Mouse (Mus musculus) lung, embryonic 15.5 days (tissue): ENCODE measurements around the gene Kif24. TPM values are rescaled to one million over a fixed set of nuclear protein-coding genes. Genes with fewer than 3 reads are reported as not detected.
A peak's percentile ranks its signal among the peaks of the same experiment; 100 is the strongest.

Experiments
- ATAC-seq: fragments of 200-750 bp; cut with Nextera tagmentation; 2 replicates; pipeline ENCODE4 v1.8.0; 2017; ENCODE audit warnings: moderate number of reproducible peaks, borderline replicate concordance; ENCODE audit not compliant: low FRiP score, low TSS enrichment; ENCODE audit errors: extremely low read depth
- H3K27ac ChIP-seq: fragments of 300-500 bp; sonication (generic); 2 replicates; pipeline ENCODE4 v1.5.1; 2015; ENCODE audit warnings: moderate library complexity, mild to moderate bottlenecking, inconsistent platforms
- H3K27me3 ChIP-seq: fragments of 300-500 bp; sonication (generic); 2 replicates; pipeline ENCODE4 v1.6.1; 2015; ENCODE audit warnings: inconsistent platforms
- H3K36me3 ChIP-seq: fragments of 300-500 bp; sonication (generic); 2 replicates; pipeline ENCODE4 v1.6.1; 2015; ENCODE audit warnings: inconsistent platforms
- H3K4me1 ChIP-seq: fragments of 300-500 bp; sonication (generic); 2 replicates; pipeline ENCODE4 v1.6.1; 2015; ENCODE audit warnings: inconsistent platforms
- H3K4me2 ChIP-seq: fragments of 300-500 bp; sonication (generic); 2 replicates; pipeline ENCODE4 v1.6.1; 2015; ENCODE audit warnings: inconsistent platforms, mild to moderate bottlenecking, moderate library complexity
- H3K4me3 ChIP-seq: fragments of 300-500 bp; sonication (generic); 2 replicates; pipeline ENCODE4 v1.5.1; 2015; ENCODE audit warnings: mild to moderate bottlenecking, inconsistent platforms
- H3K9ac ChIP-seq: fragments of 300-500 bp; sonication (generic); 2 replicates; pipeline ENCODE4 v1.6.1; 2015; ENCODE audit warnings: inconsistent platforms
- H3K9me3 ChIP-seq: fragments of 300-500 bp; sonication (generic); 2 replicates; pipeline ENCODE4 v1.6.1; 2016; ENCODE audit warnings: inconsistent platforms
- WGBS: fragments of 180-500 bp; shearing (Covaris S2); methylation state at CpG from one replicate; pipeline ENCODE4 v1.1.7; 2015; 5-methylcytosine and 5-hydroxymethylcytosine counted together
- polyA plus RNA-seq: library from polyadenylated mRNA; unstranded; fragments of >200 nt; fragmentation: Nextera tagmentation; extraction: Ambion mirVana; gene quantifications from 2 replicates; pipeline ENCODE4 v1.2.1, GENCODE M21; 2015

The Kif24 gene
- polyA plus RNA-seq, result 8.2 and 8.3 TPM in 2 replicates

DNA sequence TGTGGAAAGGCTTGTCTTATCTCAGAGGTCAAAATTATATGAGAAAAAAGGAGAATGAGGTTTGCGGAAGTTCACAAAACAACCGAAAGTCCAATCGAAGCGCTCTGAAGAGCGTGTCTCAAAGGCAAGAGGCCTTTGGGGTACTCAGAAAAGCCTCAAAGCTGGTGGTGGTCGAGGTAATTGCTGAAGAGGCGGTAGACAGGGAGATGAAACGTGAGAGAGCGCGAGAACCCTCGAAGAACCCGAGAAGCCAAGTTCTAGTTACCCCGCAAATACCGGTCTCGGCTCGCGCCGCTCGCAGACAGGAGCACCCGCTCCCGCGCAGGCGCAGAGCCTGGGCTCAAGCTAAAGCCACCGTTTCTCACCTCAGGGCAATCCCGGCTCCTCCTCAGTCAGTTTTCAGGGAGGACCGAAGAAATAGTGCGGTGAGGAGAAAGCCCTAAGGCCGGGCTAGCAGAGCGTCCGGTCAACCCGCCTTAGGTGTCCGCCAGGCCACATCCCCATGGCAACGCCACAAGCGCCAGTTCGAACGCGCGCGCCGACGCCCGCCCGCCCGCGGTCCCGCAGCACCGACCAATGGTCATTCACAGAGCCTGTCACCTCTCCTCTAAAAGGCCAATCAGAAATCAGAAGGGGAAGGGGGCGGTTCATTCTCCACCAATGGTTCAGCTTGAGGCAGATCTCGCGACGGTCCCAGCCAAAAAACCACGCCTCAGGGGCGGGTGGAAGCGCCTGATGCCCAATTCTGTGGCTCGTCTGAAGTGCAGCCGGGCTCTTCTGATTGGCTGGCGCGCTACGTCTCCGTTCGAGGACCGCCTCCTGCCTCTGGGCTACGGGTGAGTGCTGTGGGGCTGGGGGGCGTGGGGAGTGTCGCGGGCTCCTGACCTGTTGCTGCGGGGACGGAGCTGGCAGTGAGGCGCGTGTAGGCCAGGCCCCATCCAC is at the start of gene Kif24, which contains the start of gene Nudt2:
Gene Kif24 (minus strand): TSS at position 543 of the 942 bp plus-strand sequence.
Gene Nudt2 (plus strand): TSS at position 807 of the 942 bp plus-strand sequence.
- Histone ChIP-seq H3K36me3 (no peaks in the 10 kb centered on the region), H3K4me1 (peaks cover 16% of the 10 kb centered on the region), H3K27ac (peak within 1 kb of the TSS; percentile 82), H3K9ac (peak within 1 kb of the TSS; percentile 75), H3K4me3 (peak within 1 kb of the TSS; percentile 73), H3K27me3 (no peaks in the 10 kb centered on the region), H3K4me2 (peak within 1 kb of the TSS; percentile 69), H3K9me3 (no peaks in the 10 kb centered on the region)
- ATAC-seq, result peak; percentile 99
- under 1% methylated on average over 70 of the region's 70 CpGs for WGBS

DNA sequence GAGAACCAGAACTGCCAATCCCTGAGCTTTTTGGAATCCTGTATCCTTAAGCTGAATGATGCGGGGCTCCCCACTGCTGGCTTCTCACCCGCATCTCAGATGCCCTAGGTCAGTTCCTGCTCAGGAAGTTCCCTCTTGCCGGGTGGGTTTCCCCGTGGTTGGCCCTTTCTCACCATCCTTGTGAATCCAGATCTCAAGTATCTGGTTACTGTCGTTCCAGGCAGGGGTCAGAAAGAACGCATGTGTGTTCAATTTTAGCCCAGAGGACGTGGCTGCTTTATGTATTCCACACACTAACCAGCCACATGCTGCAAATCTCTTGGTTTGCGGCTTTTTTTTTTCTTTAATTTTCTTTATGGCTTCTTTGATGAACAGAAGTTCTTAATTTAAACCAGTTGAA is 49.0 kb upstream of the Kif24 start:
- no peak overlapping the region for H3K27ac ChIP-seq
- H3K4me1 ChIP-seq, result no peaks in the 10 kb centered on the region
- H3K4me2 ChIP-seq, result no peak overlapping the region
- H3K4me3 ChIP-seq, result no peak overlapping the region
- 21% methylated on average over 8 of the region's 8 CpGs for WGBS
- no peak overlapping the region for H3K9ac ChIP-seq
- ATAC-seq, result no peak
- H3K9me3 ChIP-seq, result no peaks in the 10 kb centered on the region
- H3K36me3 ChIP-seq, result no peaks in the 10 kb centered on the region
- H3K27me3 ChIP-seq, result peaks cover 8% of the 10 kb centered on the region

- H3K4me2 ChIP-seq, result no peak overlapping the region
- no peaks in the 10 kb centered on the region for H3K36me3 ChIP-seq
- no peak for ATAC-seq
- 35% methylated on average over 4 of the region's 4 CpGs for WGBS
- H3K9me3 ChIP-seq, result no peaks in the 10 kb centered on the region
- no peak overlapping the region for H3K4me3 ChIP-seq
- H3K27ac ChIP-seq, result no peak overlapping the region
- no peaks in the 10 kb centered on the region for H3K4me1 ChIP-seq
- no peak overlapping the region for H3K9ac ChIP-seq
- H3K27me3 ChIP-seq, result peaks cover 8% of the 10 kb centered on the region
Observed at GRCm38 (mm10) chr4:41513309-41513708, 48.6 kb upstream of the Kif24 start.

- H3K4me1 ChIP-seq, result peaks cover 10% of the 10 kb centered on the region
- no peak overlapping the region for H3K4me3 ChIP-seq
- no peak overlapping the region for H3K27ac ChIP-seq
- peaks cover 6% of the 10 kb centered on the region for H3K27me3 ChIP-seq
- 53% methylated on average over 7 of the region's 7 CpGs for WGBS
- no peak overlapping the region for H3K4me2 ChIP-seq
- H3K36me3 ChIP-seq, result no peaks in the 10 kb centered on the region
- H3K9ac ChIP-seq, result no peak overlapping the region
- no peaks in the 10 kb centered on the region for H3K9me3 ChIP-seq
- ATAC-seq, result no peak
Observed at GRCm38 (mm10) chr4:41507998-41508397, 43.3 kb upstream of the Kif24 start.

- no peaks in the 10 kb centered on the region for H3K9me3 ChIP-seq
- H3K4me1 ChIP-seq, result peaks cover 14% of the 10 kb centered on the region
- H3K4me2 ChIP-seq, result peak overlapping the region; percentile 87
- H3K27me3 ChIP-seq, result peaks cover 6% of the 10 kb centered on the region
- no peaks in the 10 kb centered on the region for H3K36me3 ChIP-seq
- 4% methylated on average over 22 of the region's 22 CpGs for WGBS
- no peak overlapping the region for H3K27ac ChIP-seq
- peak overlapping the region; percentile 52 for H3K4me3 ChIP-seq
- peak overlapping the region; percentile 43 for H3K9ac ChIP-seq
- ATAC-seq, result no peak
Observed at GRCm38 (mm10) chr4:41507326-41507924, 42.7 kb upstream of the Kif24 start.

- Histone ChIP-seq H3K27me3 (peaks cover 6% of the 10 kb centered on the region), H3K36me3 (no peaks in the 10 kb centered on the region), H3K9me3 (no peaks in the 10 kb centered on the region), H3K27ac (no peak overlapping the region), H3K4me2 (peak overlapping the region; percentile 87), H3K4me1 (peaks cover 14% of the 10 kb centered on the region), H3K4me3 (peak overlapping the region; percentile 52), H3K9ac (peak overlapping the region; percentile 43)
- peak; percentile 66; the same call in 1 of the 2 replicates for ATAC-seq
- under 1% methylated on average over 29 of the region's 29 CpGs for WGBS
Observed at GRCm38 (mm10) chr4:41506906-41507305, 42.2 kb upstream of the Kif24 start.

GRCm38 (mm10) chr4:41506156-41506555 is 41.5 kb upstream of the Kif24 start:
- H3K9me3 ChIP-seq, result no peaks in the 10 kb centered on the region
- peak overlapping the region; percentile 43; the same call in 1 of the 2 replicates for H3K9ac ChIP-seq
- H3K27me3 ChIP-seq, result peaks cover 10% of the 10 kb centered on the region
- peak overlapping the region; percentile 87 for H3K4me2 ChIP-seq
- no peaks in the 10 kb centered on the region for H3K36me3 ChIP-seq
- peak overlapping the region; percentile 52 for H3K4me3 ChIP-seq
- no peak for ATAC-seq
- peaks cover 14% of the 10 kb centered on the region for H3K4me1 ChIP-seq
- H3K27ac ChIP-seq, result no peak overlapping the region
- 12% methylated on average over 13 of the region's 13 CpGs for WGBS

- no peaks in the 10 kb centered on the region for H3K9me3 ChIP-seq
- H3K27ac ChIP-seq, result no peak overlapping the region
- H3K4me1 ChIP-seq, result peaks cover 14% of the 10 kb centered on the region
- 59% methylated on average over 11 of the region's 11 CpGs for WGBS
- H3K27me3 ChIP-seq, result peaks cover 21% of the 10 kb centered on the region
- no peak overlapping the region for H3K4me2 ChIP-seq
- H3K4me3 ChIP-seq, result no peak overlapping the region
- H3K36me3 ChIP-seq, result no peaks in the 10 kb centered on the region
- no peak for ATAC-seq
- no peak overlapping the region for H3K9ac ChIP-seq
Observed at GRCm38 (mm10) chr4:41505131-41505551, 40.5 kb upstream of the Kif24 start.

GRCm38 (mm10) chr4:41504325-41504724 is 39.6 kb upstream of the Kif24 start:
- Histone ChIP-seq H3K9ac (no peak overlapping the region), H3K36me3 (no peaks in the 10 kb centered on the region), H3K27ac (no peak overlapping the region), H3K9me3 (no peaks in the 10 kb centered on the region), H3K4me3 (no peak overlapping the region), H3K4me2 (no peak overlapping the region), H3K4me1 (peaks cover 14% of the 10 kb centered on the region), H3K27me3 (peaks cover 29% of the 10 kb centered on the region)
- no peak for ATAC-seq
- 63% methylated on average over 5 of the region's 5 CpGs for WGBS

DNA sequence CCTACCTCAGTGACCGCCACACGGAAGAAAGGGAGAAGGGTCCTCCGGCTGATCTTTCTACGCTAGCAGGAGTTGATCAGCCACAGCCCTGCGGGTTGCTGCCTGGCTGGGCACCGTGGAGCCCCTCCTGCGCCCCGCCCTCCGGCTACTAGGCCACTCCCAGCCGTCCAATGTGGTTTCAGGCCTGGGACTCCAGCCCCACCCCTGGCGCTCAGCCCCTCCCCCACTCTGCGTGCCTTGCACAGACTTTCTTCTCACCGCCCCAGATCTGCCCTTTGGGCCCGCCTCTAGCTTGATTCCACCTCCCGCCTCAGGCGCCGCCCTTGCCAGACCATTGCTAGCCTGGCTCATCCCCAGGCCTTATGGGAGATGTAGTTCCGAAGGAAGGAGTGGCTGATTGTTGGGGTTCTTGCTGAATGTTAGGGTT is 38.3 kb upstream of the Kif24 start, which contains the start of gene AI464131:
Gene AI464131 (minus strand): TSS at position 91 of the 427 bp plus-strand sequence.
- 1% methylated on average over 18 of the region's 18 CpGs for WGBS
- H3K4me2 ChIP-seq, result peak within 1 kb of the TSS; percentile 85

DNA sequence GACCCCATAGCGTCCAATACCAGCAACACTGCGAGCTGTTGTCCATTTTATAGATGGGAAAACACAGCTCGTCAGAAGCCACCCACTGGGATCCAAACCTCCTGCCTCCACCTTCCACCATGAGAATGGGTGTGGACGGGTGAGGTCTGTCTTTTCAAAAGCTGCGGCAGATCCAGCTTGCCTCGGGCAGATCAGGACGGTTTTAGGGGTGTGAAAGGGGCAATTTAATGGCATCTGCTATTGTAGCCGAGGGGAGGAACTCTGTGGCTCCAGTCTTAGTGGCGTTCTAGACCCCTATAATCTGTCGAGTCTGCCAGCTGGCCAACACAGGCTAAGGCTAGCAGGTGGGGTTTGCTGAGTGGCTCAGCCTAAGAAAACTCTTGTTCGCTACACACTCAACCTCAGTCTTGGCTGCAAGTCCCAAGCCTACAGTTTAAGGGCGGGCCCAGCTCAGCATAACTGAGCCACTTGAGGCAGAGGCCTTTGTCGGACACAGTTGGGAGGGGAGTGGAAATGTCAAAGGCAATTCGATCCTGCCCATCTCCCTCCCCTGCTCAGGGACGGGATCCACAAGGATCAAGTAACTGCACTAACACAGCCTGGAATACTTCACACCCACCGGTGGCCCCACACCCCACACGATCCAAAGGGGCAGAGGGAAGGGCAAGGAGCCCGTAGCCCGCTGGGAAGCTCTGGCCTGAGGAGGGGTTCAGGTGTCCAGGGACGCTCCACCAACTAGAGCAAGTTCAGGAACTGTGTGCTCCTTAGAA is 37.7 kb upstream of the Kif24 start:
- H3K27ac ChIP-seq, result peak overlapping the region; percentile 64

More for the DNA sequence above, 38.3 kb upstream of the Kif24 start, which contains the start of gene AI464131:
- no peaks in the 10 kb centered on the region for H3K36me3 ChIP-seq
- H3K9ac ChIP-seq, result peak within 1 kb of the TSS; percentile 41
- peak; percentile 94 for ATAC-seq
- no peaks in the 10 kb centered on the region for H3K9me3 ChIP-seq
- H3K4me1 ChIP-seq, result peaks cover 25% of the 10 kb centered on the region
- H3K4me3 ChIP-seq, result peak within 1 kb of the TSS; percentile 45
- H3K27ac ChIP-seq, result peak within 1 kb of the TSS; percentile 64
- peaks cover 42% of the 10 kb centered on the region for H3K27me3 ChIP-seq

More for the DNA sequence above, 37.7 kb upstream of the Kif24 start:
- Histone ChIP-seq H3K4me2 (peak overlapping the region; percentile 85), H3K4me3 (peak overlapping the region; percentile 45), H3K36me3 (no peaks in the 10 kb centered on the region), H3K9me3 (no peaks in the 10 kb centered on the region), H3K9ac (peak overlapping the region; percentile 41), H3K4me1 (peaks cover 32% of the 10 kb centered on the region), H3K27me3 (peaks cover 46% of the 10 kb centered on the region)
- 13% methylated on average over 20 of the region's 20 CpGs for WGBS
- peak; percentile 48 for ATAC-seq
